In genomic region chr3:87616354-87616753, GRCm38 (mm10) we compare ENCODE assay signal across 9 mouse cellular contexts. TPM values are rescaled to one million over a fixed set of nuclear protein-coding genes. Genes with fewer than 3 reads are reported as not detected.
DNase-seq lines count a peak whose midpoint lies in the region; ATAC-seq and TF ChIP-seq lines count a peak whose summit lies in the region.
"Had no signal": no experiment of that assay in that cellular context is flagged by ENCODE, and none has a peak within 500 bp of the region (broad histone marks: within the 10 kb centered on the region; RNA-seq: fewer than 3 reads in every experiment).

No protein-coding gene starts in this region.

- 59% methylated on average over 4 of the region's 4 CpGs for WGBS in heart, embryonic 16.5 days
- WGBS in embryonic facial prominence, embryonic 15.5 days: 75% methylated on average over 4 of the region's 4 CpGs
- 67% methylated on average over 4 of the region's 4 CpGs for WGBS in limb, embryonic 11.5 days
- 66% methylated on average over 4 of the region's 4 CpGs for WGBS in midbrain, embryonic 14.5 days
- 81% methylated on average over 4 of the region's 4 CpGs for WGBS in thymus, adult 2 months

- no peak overlapping the region for H3K27ac ChIP-seq in heart, embryonic 16.5 days (ENCODE audit: low read length)
- peak overlapping the region; percentile 95; the same call in 1 of the 2 replicates for H3K27ac ChIP-seq in embryonic facial prominence, embryonic 15.5 days (replicated peaks)
- no peak overlapping the region for H3K27ac ChIP-seq in limb, embryonic 11.5 days (replicated peaks; ENCODE audit: low read depth, low read length)
- H3K27ac ChIP-seq in midbrain, embryonic 14.5 days (replicated peaks; ENCODE audit: low read depth, low read length): no peak overlapping the region; the same call in 1 of the 2 replicates
- no peak overlapping the region for H3K27ac ChIP-seq in thymus, adult 2 months (ENCODE audit: control insufficient read depth, insufficient read depth, low read length)

- intact Hi-C loops in heart, postnatal 10 days (cut with DNase I): loop anchor here (5.0 kb wide), 1 partner anchor 89 kb away; the partner anchor contains the start of gene Etv3
- intact Hi-C loops in gastrocnemius, postnatal 14 days (cut with DNase I; ENCODE audit: low total_unique reads): no loop called here

- no peak for TF ChIP-seq POLR2A in thymus, adult 2 months (IDR thresholded peaks at IDR 0.05; ENCODE audit: control insufficient read depth, extremely low read depth, insufficient read depth, low read length, poor library complexity)

- peaks cover 22% of the 10 kb centered on the region for H3K4me1 ChIP-seq in heart, embryonic 16.5 days (ENCODE audit: control insufficient read depth, insufficient read depth, low read length)
- peaks cover 26% of the 10 kb centered on the region for H3K4me1 ChIP-seq in embryonic facial prominence, embryonic 15.5 days
- H3K4me1 ChIP-seq in limb, embryonic 11.5 days (ENCODE audit: control insufficient read depth, insufficient read depth, low read length): peaks cover 23% of the 10 kb centered on the region
- peaks cover 30% of the 10 kb centered on the region for H3K4me1 ChIP-seq in midbrain, embryonic 14.5 days (ENCODE audit: control insufficient read depth, insufficient read depth, low read length)
- peaks cover 17% of the 10 kb centered on the region for H3K4me1 ChIP-seq in thymus, adult 2 months (replicated peaks; ENCODE audit: control insufficient read depth, insufficient read depth, low read length)

- no peak for TF ChIP-seq CTCF in thymus, adult 2 months (IDR thresholded peaks at IDR 0.05; ENCODE audit: borderline replicate concordance, control insufficient read depth, extremely low read depth, insufficient read depth, low read length, poor library complexity)

- no peak for ATAC-seq in heart, embryonic 16.5 days (replicated peaks; ENCODE audit: extremely low read depth, insufficient read depth, low FRiP score)
- ATAC-seq in embryonic facial prominence, embryonic 15.5 days (ENCODE audit: insufficient number of reproducible peaks, low FRiP score, low TSS enrichment, low read depth): no peak
- no peak for ATAC-seq in limb, embryonic 11.5 days (ENCODE audit: insufficient number of reproducible peaks, low FRiP score, low TSS enrichment, low read depth)
- no peak for ATAC-seq in midbrain, embryonic 14.5 days (ENCODE audit: low FRiP score, low TSS enrichment)

- no peaks in the 10 kb centered on the region for H3K9me3 ChIP-seq in heart, embryonic 16.5 days (replicated peaks; ENCODE audit: control insufficient read depth, low read length)
- no peaks in the 10 kb centered on the region for H3K9me3 ChIP-seq in embryonic facial prominence, embryonic 15.5 days (replicated peaks)
- H3K9me3 ChIP-seq in limb, embryonic 11.5 days (ENCODE audit: control insufficient read depth, low read length): no peaks in the 10 kb centered on the region; the same call in 1 of the 2 replicates
- H3K9me3 ChIP-seq in midbrain, embryonic 14.5 days (ENCODE audit: control insufficient read depth, low read length): no peaks in the 10 kb centered on the region

- no peaks in the 10 kb centered on the region for H3K36me3 ChIP-seq in heart, embryonic 16.5 days (ENCODE audit: control insufficient read depth, insufficient read depth)
- H3K36me3 ChIP-seq in embryonic facial prominence, embryonic 15.5 days: no peaks in the 10 kb centered on the region
- no peaks in the 10 kb centered on the region for H3K36me3 ChIP-seq in limb, embryonic 11.5 days (ENCODE audit: control insufficient read depth, insufficient read depth, low read length)
- H3K36me3 ChIP-seq in midbrain, embryonic 14.5 days (ENCODE audit: control insufficient read depth, insufficient read depth, low read length): no peaks in the 10 kb centered on the region
- no peaks in the 10 kb centered on the region for H3K36me3 ChIP-seq in thymus, adult 2 months (ENCODE audit: control insufficient read depth, insufficient read depth, low read length)

- no peak overlapping the region; the same call in 1 of the 2 replicates for H3K4me3 ChIP-seq in heart, embryonic 16.5 days (ENCODE audit: low read length)
- no peak overlapping the region; the same call in 1 of the 2 replicates for H3K4me3 ChIP-seq in embryonic facial prominence, embryonic 15.5 days (replicated peaks)
- H3K4me3 ChIP-seq in limb, embryonic 11.5 days (ENCODE audit: low read depth, low read length): peak overlapping the region; percentile 72; the same call in 1 of the 2 replicates
- H3K4me3 ChIP-seq in midbrain, embryonic 14.5 days (replicated peaks; ENCODE audit: low read depth, low read length): peak overlapping the region; percentile 82; the same call in 1 of the 2 replicates
- no peak overlapping the region for H3K4me3 ChIP-seq in thymus, adult 2 months (ENCODE audit: control insufficient read depth, insufficient read depth, low read length)

- H3K4me2 ChIP-seq in heart, embryonic 16.5 days (ENCODE audit: low read depth, low read length): peak overlapping the region; percentile 70
- H3K4me2 ChIP-seq in embryonic facial prominence, embryonic 15.5 days (replicated peaks): peak overlapping the region; percentile 83
- H3K4me2 ChIP-seq in limb, embryonic 11.5 days (ENCODE audit: low read depth, severe bottlenecking): peak overlapping the region; percentile 81; the same call in 1 of the 2 replicates
- H3K4me2 ChIP-seq in midbrain, embryonic 14.5 days (ENCODE audit: low read length): peak overlapping the region; percentile 99

- no peak for DNase-seq in heart, postnatal 10 days
- DNase-seq in limb, embryonic 11.5 days (ENCODE audit: low spot score): peak; percentile 33
- DNase-seq in midbrain, embryonic 14.5 days: no peak
- DNase-seq in c-Kit-positive CD71-positive TER-119-positive erythroid progenitor cells, embryonic 14.5 days (ENCODE audit: low spot score): no peak
- no peak for DNase-seq in thymus, adult 2 months
- DNase-seq in gastrocnemius, postnatal 14 days: no peak
- DNase-seq: gastrocnemius, postnatal 10 days had no signal

- no peaks in the 10 kb centered on the region for H3K27me3 ChIP-seq in heart, embryonic 16.5 days (ENCODE audit: control insufficient read depth, insufficient read depth, low read length)
- no peaks in the 10 kb centered on the region for H3K27me3 ChIP-seq in embryonic facial prominence, embryonic 15.5 days
- no peaks in the 10 kb centered on the region for H3K27me3 ChIP-seq in limb, embryonic 11.5 days (ENCODE audit: control insufficient read depth, insufficient read depth, low read length)
- H3K27me3 ChIP-seq in midbrain, embryonic 14.5 days (ENCODE audit: control insufficient read depth, insufficient read depth, low read length): no peaks in the 10 kb centered on the region
- no peaks in the 10 kb centered on the region for H3K27me3 ChIP-seq in thymus, adult 2 months (ENCODE audit: control insufficient read depth, insufficient read depth, low read length)

- H3K9ac ChIP-seq in heart, embryonic 16.5 days (ENCODE audit: low read length): no peak overlapping the region
- no peak overlapping the region for H3K9ac ChIP-seq in embryonic facial prominence, embryonic 15.5 days
- H3K9ac ChIP-seq in limb, embryonic 11.5 days (ENCODE audit: low read length): peak overlapping the region; percentile 28; the same call in 1 of the 2 replicates
- H3K9ac ChIP-seq in midbrain, embryonic 14.5 days (replicated peaks; ENCODE audit: low read length): peak overlapping the region; percentile 83; the same call in 1 of the 2 replicates

RNA-seq across cellular contexts. Expression of gene Arhgef11, which starts 1.0 kb away (rescaled TPM):
- 7.6 and 10.0 TPM in 2 replicates for polyA plus RNA-seq in heart, embryonic 16.5 days (2015; fragmentation: Nextera tagmentation; extraction: Ambion mirVana)
- total RNA-seq in heart, postnatal 10 days (2021): 10 to 100 TPM; 23.0 to 23.1 TPM
- polyA plus RNA-seq in embryonic facial prominence, embryonic 15.5 days (2015; fragmentation: Nextera tagmentation; extraction: Ambion mirVana): 16.4 and 18.3 TPM in 2 replicates
- 15.4 and 16.2 TPM in 2 replicates for polyA plus RNA-seq in limb, embryonic 11.5 days (2014; fragmentation: Nextera tagmentation; extraction: Ambion mirVana)
- 22.8 and 30.6 TPM in 2 replicates for polyA plus RNA-seq in midbrain, embryonic 14.5 days (2014; fragmentation: Nextera tagmentation; extraction: Ambion mirVana)
- 32.1 and 37.0 TPM in 2 replicates for polyA plus RNA-seq in thymus, adult 2 months (2012; rRNA removed)
- 10 to 100 TPM; 15.2 to 16.4 TPM for total RNA-seq in gastrocnemius, postnatal 14 days (2021)

Comparison
In these comparisons a context has a peak if more than half of its experiments do, and no peak if none do; other contexts are left out.
1. H3K4me3 ChIP-seq: peak in limb, embryonic 11.5 days (single experiment) and midbrain, embryonic 14.5 days (single experiment); none in heart, embryonic 16.5 days (single experiment), embryonic facial prominence, embryonic 15.5 days (single experiment) and thymus, adult 2 months (single experiment).
2. H3K9ac ChIP-seq: peak in limb, embryonic 11.5 days (single experiment) and midbrain, embryonic 14.5 days (single experiment); none in heart, embryonic 16.5 days (single experiment) and embryonic facial prominence, embryonic 15.5 days (single experiment).
3. Peak in every context shown above with its lines, with median percentiles within 50 percentile points of each other: H3K4me2 ChIP-seq.